Mouse (Mus musculus) small intestine, adult 2 months (tissue): ENCODE results near the gene Bmp2k. TPM values are rescaled to one million over a fixed set of nuclear protein-coding genes. Genes with fewer than 3 reads are reported as not detected.

ENCODE experiments used
- H3K27ac ChIP-seq: fragments of 200-500 bp; 2 replicates; pipeline ENCODE4 v1.5.1; 2012; ENCODE audit warnings: low read depth, low read length, control low read depth, inconsistent platforms; ENCODE audit not compliant: insufficient read depth
- H3K27me3 ChIP-seq: fragments of 200-500 bp; 2 replicates; pipeline ENCODE4 v1.6.1; 2012; ENCODE audit warnings: mild to moderate bottlenecking, moderate library complexity, low read length, inconsistent platforms; ENCODE audit not compliant: control insufficient read depth, insufficient read depth
- H3K36me3 ChIP-seq: fragments of 200-500 bp; 2 replicates; pipeline ENCODE4 v1.6.1; 2012; ENCODE audit warnings: mild to moderate bottlenecking, low read length, control low read depth, inconsistent platforms; ENCODE audit not compliant: control insufficient read depth, insufficient read depth
- H3K4me1 ChIP-seq: fragments of 200-500 bp; 2 replicates; pipeline ENCODE4 v1.6.1; 2012; ENCODE audit warnings: low read length, inconsistent platforms, mixed read lengths; ENCODE audit not compliant: control insufficient read depth, insufficient read depth, insufficient read length
- H3K4me3 ChIP-seq: fragments of 200-500 bp; 2 replicates; pipeline ENCODE4 v1.5.1; 2012; ENCODE audit warnings: low read depth, mild to moderate bottlenecking, control low read depth, inconsistent platforms, low read length, moderate library complexity
- CTCF ChIP-seq: fragments of 200-500 bp; IDR thresholded peaks from 2 replicates; pipeline ENCODE4 v1.5.1; 2012; ENCODE audit warnings: low read depth, mild to moderate bottlenecking, control low read depth, inconsistent platforms, low read length, moderate library complexity, mixed read lengths; ENCODE audit not compliant: insufficient replicate concordance, insufficient read length; ENCODE audit errors: extremely low read depth
- POLR2A ChIP-seq: fragments of 200-500 bp; IDR thresholded peaks from 2 replicates; pipeline ENCODE4 v1.6.1; 2012; ENCODE audit warnings: low read depth, mild to moderate bottlenecking, control low read depth, inconsistent platforms, low read length, moderate library complexity
- WGBS: fragments of 180-500 bp; shearing (Covaris S2); methylation state at CpG from one replicate; pipeline ENCODE4 v1.1.7; 2018; 5-methylcytosine and 5-hydroxymethylcytosine counted together
- polyA plus RNA-seq: library from polyadenylated mRNA; depleted of rRNA; stranded (reverse); fragments of >200 nt; gene quantifications from 2 replicates; pipeline ENCODE4 v1.2.3, GENCODE M21; 2012; rRNA removed

The Bmp2k gene
- polyA plus RNA-seq = 5.9 and 13.0 TPM in 2 replicates

DNA sequence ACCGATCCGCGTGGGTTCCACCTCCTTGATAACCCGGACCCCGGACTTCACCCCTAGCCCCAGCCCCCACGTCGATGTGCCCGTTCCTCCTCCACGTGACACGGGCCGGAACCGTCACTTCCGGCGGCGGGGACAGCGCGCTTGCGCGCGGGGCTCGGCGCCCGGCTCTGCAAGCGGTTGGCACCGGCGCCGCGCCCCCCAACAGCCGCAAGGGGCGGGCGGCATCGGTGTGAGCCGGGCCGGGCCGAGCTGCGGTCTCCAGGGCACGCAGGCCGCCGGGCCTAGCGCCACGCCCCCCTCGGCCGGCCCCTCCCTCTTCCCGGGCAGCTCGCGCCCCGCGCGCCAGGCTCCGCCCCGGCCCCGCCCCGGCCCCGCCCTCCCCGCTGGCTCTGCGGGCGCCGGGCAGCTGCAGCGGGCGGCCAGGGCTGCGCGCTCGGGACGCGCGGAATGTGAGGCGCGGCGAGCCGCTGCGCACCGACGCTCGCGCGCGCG lies at the start of gene Bmp2k:
TSS of gene Bmp2k (plus strand) at position 380 of the 492 bp plus-strand sequence.
- H3K4me3 ChIP-seq = peak within 1 kb of the TSS; percentile 89
- peaks cover 22% of the 10 kb centered on the region; the same call in 1 of the 2 replicates for H3K4me1 ChIP-seq
- H3K27ac ChIP-seq = peak within 1 kb of the TSS; percentile 94
- H3K27me3 ChIP-seq = no peaks in the 10 kb centered on the region
- WGBS = under 1% methylated on average over 71 of the region's 78 CpGs
- TF ChIP-seq POLR2A = peak; percentile 73
- TF ChIP-seq CTCF = no peak
- H3K36me3 ChIP-seq = no peaks in the 10 kb centered on the region

DNA sequence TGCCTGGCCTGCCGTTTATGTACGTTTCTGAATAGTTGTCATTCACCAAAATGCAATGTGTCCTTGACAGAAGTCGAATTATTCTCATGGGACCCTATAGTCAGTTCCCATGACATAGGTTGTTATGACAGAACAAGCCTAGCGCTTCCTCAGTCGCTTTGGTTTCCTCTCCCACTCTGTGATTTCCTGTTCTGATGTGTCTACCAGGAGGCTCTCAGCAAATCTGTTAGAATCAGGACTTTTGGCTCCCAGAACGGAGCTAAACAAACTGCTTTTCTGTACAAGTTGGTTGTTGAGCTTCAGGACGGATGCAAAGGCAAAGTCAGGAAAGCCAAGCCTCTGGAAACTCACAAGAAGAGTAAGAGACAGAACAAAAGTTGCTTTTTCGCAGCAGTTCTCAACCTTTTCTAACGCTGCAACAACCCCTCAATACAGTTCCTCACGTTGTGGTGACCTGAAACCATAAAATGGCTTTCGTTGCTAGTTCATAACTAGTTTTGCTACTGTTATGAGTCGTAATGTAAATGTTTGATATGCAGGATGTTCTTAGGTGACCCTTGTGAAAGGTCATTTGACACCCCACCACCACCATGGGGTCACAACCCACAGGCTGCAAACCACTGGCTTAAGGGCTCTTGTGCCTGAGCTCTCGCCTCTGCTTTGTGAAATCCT lies 48.5 kb upstream of the Bmp2k start:
- TF ChIP-seq CTCF (no peak), POLR2A (no peak)
- Histone ChIP-seq H3K27ac (no peak overlapping the region), H3K27me3 (no peaks in the 10 kb centered on the region), H3K4me3 (no peak overlapping the region), H3K4me1 (peaks cover 3% of the 10 kb centered on the region; the same call in 1 of the 2 replicates), H3K36me3 (no peaks in the 10 kb centered on the region)
- WGBS = 81% methylated on average over 13 of the region's 13 CpGs

DNA sequence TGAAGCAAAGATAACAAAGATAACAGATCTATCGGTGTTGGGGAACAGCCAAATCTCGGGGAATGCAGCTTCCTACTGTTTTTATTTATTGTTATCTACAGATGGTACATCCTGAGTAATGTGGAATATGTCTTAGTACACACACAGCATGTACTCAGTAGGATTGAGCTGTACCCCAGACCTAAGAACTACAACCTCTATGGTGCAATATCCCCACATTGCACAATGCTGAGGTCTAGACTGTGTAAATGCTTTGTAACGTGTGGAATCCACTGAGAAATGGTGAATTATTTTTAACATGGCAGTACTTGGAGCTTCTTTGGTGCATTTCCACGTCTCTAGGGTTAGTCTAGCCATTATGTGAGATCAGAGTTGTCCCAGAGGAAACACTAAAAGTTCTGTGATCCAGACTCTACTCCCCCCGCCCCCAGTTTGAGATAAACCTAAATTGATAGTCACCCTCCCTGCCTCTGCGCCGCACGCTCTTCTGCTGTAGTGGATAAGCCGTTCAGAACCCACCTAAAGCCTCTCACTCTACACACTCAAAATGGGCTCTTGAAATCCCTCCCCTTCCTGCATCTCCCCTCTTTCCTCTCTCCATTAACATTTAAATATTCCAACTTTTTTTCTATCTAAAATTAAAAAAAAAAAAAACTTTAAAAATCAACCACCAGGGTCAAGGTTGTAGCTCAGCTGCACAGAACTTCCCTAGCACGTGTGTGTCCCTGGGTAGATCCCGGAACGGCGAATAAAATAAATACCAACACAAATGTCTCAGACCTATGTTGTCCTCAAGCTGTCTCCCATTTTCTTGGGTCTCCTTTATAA lies 47.4 kb upstream of the Bmp2k start:
- H3K36me3 ChIP-seq = no peaks in the 10 kb centered on the region
- H3K4me1 ChIP-seq = peaks cover 3% of the 10 kb centered on the region; the same call in 1 of the 2 replicates
- H3K27ac ChIP-seq = no peak overlapping the region
- 90% methylated on average over 13 of the region's 13 CpGs for WGBS
- no peaks in the 10 kb centered on the region for H3K27me3 ChIP-seq
- H3K4me3 ChIP-seq = no peak overlapping the region
- TF ChIP-seq CTCF (no peak), POLR2A (no peak)

DNA sequence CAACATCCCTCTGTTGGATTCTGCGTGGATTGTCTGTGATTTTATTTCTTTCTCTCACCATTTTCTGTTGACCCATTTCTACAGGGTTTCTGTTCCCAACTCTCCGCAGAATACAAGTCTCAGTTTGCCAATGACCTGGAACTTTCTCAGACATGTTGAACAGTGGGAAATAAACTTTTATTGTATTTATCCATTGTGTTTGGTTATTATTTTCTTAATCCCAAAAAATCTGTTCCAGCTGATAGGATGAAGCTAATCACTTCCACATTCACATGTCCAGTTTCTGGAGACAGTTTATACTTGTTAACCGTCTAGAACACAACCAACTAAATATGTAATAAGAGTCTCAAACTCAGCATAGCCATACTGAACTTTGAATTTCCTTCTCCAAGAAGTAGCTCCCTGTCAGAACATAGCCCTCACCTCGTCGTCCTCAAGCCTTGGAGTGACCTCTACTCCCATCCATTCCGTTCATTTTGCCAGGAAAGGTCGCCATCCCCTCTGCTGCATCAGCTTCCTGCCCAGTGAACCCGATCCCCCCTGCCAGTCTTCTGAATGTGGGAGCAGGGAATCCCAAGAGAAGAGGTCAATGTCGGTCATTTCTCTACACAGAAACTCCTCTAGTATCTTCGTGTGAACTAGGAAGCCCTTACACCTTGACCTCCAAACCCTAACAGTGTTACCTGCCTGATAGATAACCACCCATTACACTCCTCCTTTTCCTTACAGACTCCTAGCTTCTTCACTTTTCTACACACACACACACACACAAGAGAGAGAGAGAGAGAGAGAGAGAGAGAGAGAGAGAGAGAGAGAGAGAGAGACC lies 46.6 kb upstream of the Bmp2k start:
- no peak overlapping the region for H3K4me3 ChIP-seq
- H3K36me3 ChIP-seq = no peaks in the 10 kb centered on the region
- TF ChIP-seq CTCF = no peak
- TF ChIP-seq POLR2A = no peak
- H3K4me1 ChIP-seq = peaks cover 3% of the 10 kb centered on the region; the same call in 1 of the 2 replicates
- no peaks in the 10 kb centered on the region for H3K27me3 ChIP-seq
- no peak overlapping the region for H3K27ac ChIP-seq
- WGBS = 86% methylated on average over 10 of the region's 10 CpGs

DNA sequence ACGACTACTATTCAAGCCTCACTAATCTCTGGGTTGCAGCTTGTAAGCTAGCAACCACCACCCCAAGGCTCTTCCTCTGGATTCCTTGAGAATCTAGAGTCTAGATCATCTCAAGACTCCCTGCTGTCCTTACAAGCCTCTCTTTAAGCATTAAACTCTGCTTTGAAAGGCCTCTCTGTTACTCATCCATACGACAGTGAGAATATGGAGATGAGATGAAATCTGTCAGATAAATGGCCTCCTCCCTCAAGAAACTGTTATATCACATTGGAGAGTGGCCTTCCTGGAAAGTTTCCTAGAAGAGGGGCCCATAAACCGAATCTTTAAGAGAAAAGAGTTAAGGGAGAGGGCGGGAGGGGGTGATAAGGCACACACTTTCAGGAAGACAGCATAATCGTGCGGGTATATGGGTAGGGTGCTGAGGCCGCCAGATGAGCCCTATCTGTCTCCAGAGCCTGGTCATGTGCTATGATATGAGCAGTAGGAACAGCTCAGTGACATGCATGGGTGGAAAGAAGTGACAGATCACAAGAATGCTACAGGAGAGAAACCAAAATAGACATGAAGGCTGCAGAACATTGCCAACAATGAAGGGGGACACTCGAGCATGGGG lies 45.9 kb upstream of the Bmp2k start:
- 58% methylated on average over 8 of the region's 8 CpGs for WGBS
- Histone ChIP-seq H3K27me3 (no peaks in the 10 kb centered on the region), H3K4me1 (peaks cover 3% of the 10 kb centered on the region; the same call in 1 of the 2 replicates), H3K4me3 (no peak overlapping the region), H3K36me3 (no peaks in the 10 kb centered on the region), H3K27ac (no peak overlapping the region)
- TF ChIP-seq POLR2A (no peak), CTCF (no peak)

DNA sequence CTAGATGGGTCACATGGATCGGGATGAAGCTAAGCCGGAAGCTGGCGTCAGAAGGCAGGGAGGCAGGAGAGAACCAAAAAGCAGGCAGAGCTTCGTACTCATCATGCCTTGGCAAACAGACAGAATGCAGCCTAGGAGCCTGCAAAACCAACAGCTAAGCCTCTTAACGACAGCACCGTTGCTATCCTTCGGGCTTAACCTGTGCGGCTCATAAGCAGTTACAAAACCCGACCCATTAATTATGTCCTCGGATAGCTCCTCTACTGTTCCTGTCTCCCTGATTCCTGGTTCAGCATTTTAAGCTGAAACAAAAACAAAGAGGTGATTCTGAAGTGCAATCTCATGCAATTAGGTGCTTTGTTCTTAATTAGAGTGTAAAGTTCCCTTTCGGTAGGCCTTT lies 43.4 kb upstream of the Bmp2k start:
- no peak overlapping the region for H3K27ac ChIP-seq
- TF ChIP-seq CTCF (no peak), POLR2A (no peak)
- no peaks in the 10 kb centered on the region for H3K36me3 ChIP-seq
- WGBS = 26% methylated on average over 11 of the region's 11 CpGs
- H3K27me3 ChIP-seq = no peaks in the 10 kb centered on the region
- no peak overlapping the region for H3K4me3 ChIP-seq
- peaks cover 3% of the 10 kb centered on the region; the same call in 1 of the 2 replicates for H3K4me1 ChIP-seq
